Mouse (Mus musculus): Measurements from ENCODE around the gene Glg1. TPM values are rescaled to one million over a fixed set of nuclear protein-coding genes. Genes with fewer than 3 reads are reported as not detected.

The Glg1 gene
- polyA plus RNA-seq, 1 experiment = 30.0 TPM

GRCm38 (mm10) chr8:111213406-111213805 is 45.6 kb downstream of the Glg1 start:
- Histone ChIP-seq H3ac (ENCODE audit: control insufficient read depth, insufficient read length, low read depth) (no peak overlapping the region), H3K79me3 (ENCODE audit: low read depth) (peaks cover 17% of the 10 kb centered on the region), H3K4me3 (ENCODE audit: insufficient read depth, poor library complexity, severe bottlenecking) (no peak overlapping the region), H3K36me3 (ENCODE audit: control insufficient read depth, insufficient read depth) (no peaks in the 10 kb centered on the region), H3K27me3 (ENCODE audit: control insufficient read depth, insufficient read depth, insufficient read length) (no peaks in the 10 kb centered on the region), H3K79me2 (ENCODE audit: control insufficient read depth, insufficient read depth) (peaks cover 66% of the 10 kb centered on the region)
- TF ChIP-seq USF1 (IDR thresholded peaks at IDR 0.05; ENCODE audit: low read depth) = no peak
- TF ChIP-seq FOSL1 (IDR thresholded peaks at IDR 0.05; ENCODE audit: insufficient read depth, low read length, poor library complexity, severe bottlenecking) = no peak
- TF ChIP-seq MYOD1 (IDR thresholded peaks at IDR 0.05; ENCODE audit: control insufficient read depth, insufficient read length, low read depth) = no peak
- no peak for TF ChIP-seq MAX (IDR thresholded peaks at IDR 0.05)
- no peak for TF ChIP-seq CTCF (IDR thresholded peaks at IDR 0.05; ENCODE audit: control insufficient read depth, insufficient read depth, insufficient read length)
- no peak for TF ChIP-seq MYOG (IDR thresholded peaks at IDR 0.05; ENCODE audit: control insufficient read depth, extremely low read depth, insufficient read length)
- no peak for TF ChIP-seq CEBPB (IDR thresholded peaks at IDR 0.05; ENCODE audit: low read depth)

- Histone ChIP-seq H3K79me2 (ENCODE audit: control insufficient read depth, insufficient read depth) (peaks cover 72% of the 10 kb centered on the region), H3K79me3 (ENCODE audit: low read depth) (peaks cover 13% of the 10 kb centered on the region), H3K27me3 (ENCODE audit: control insufficient read depth, insufficient read depth, insufficient read length) (no peaks in the 10 kb centered on the region), H3ac (ENCODE audit: control insufficient read depth, insufficient read length, low read depth) (no peak overlapping the region), H3K4me3 (ENCODE audit: insufficient read depth, poor library complexity, severe bottlenecking) (no peak overlapping the region), H3K36me3 (ENCODE audit: control insufficient read depth, insufficient read depth) (no peaks in the 10 kb centered on the region)
- no peak for TF ChIP-seq FOSL1 (IDR thresholded peaks at IDR 0.05; ENCODE audit: insufficient read depth, low read length, poor library complexity, severe bottlenecking)
- no peak for TF ChIP-seq MYOD1 (IDR thresholded peaks at IDR 0.05; ENCODE audit: control insufficient read depth, insufficient read length, low read depth)
- no peak for TF ChIP-seq CTCF (IDR thresholded peaks at IDR 0.05; ENCODE audit: control insufficient read depth, insufficient read depth, insufficient read length)
- no peak for TF ChIP-seq USF1 (IDR thresholded peaks at IDR 0.05; ENCODE audit: low read depth)
- TF ChIP-seq CEBPB (IDR thresholded peaks at IDR 0.05; ENCODE audit: low read depth) = no peak
- no peak for TF ChIP-seq MAX (IDR thresholded peaks at IDR 0.05)
- TF ChIP-seq MYOG (IDR thresholded peaks at IDR 0.05; ENCODE audit: control insufficient read depth, extremely low read depth, insufficient read length) = no peak
Observed at GRCm38 (mm10) chr8:111211180-111211579, 47.8 kb downstream of the Glg1 start.

DNA sequence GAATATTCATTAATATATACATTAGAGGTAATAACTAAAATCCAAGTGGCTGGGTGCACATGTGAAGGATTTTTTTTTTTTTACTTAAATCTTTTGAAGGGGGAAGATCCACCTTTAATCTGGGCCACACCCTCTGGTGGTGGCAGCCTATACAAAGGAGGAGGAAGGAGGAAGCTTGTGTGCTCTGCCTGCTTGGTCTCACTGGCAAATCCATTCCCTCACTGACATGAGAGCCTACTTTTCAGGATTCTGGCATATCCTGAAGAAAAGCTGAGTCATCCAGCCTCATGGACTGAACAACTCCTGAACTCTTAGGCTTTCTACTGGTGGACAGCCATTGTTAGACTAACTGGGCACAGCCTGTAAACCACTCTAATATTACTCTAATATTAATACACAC is 49.1 kb downstream of the Glg1 start:
- no peak overlapping the region for H3ac ChIP-seq (ENCODE audit: control insufficient read depth, insufficient read length, low read depth)
- H3K27me3 ChIP-seq (ENCODE audit: control insufficient read depth, insufficient read depth, insufficient read length) = no peaks in the 10 kb centered on the region
- TF ChIP-seq MYOG (IDR thresholded peaks at IDR 0.05; ENCODE audit: control insufficient read depth, extremely low read depth, insufficient read length) (no peak), MYOD1 (IDR thresholded peaks at IDR 0.05; ENCODE audit: control insufficient read depth, insufficient read length, low read depth) (no peak), USF1 (IDR thresholded peaks at IDR 0.05; ENCODE audit: low read depth) (no peak), FOSL1 (IDR thresholded peaks at IDR 0.05; ENCODE audit: insufficient read depth, low read length, poor library complexity, severe bottlenecking) (no peak), CTCF (IDR thresholded peaks at IDR 0.05; ENCODE audit: control insufficient read depth, insufficient read depth, insufficient read length) (no peak), CEBPB (IDR thresholded peaks at IDR 0.05; ENCODE audit: low read depth) (no peak), MAX (IDR thresholded peaks at IDR 0.05) (no peak)
- no peak overlapping the region for H3K4me3 ChIP-seq (ENCODE audit: insufficient read depth, poor library complexity, severe bottlenecking)
- H3K36me3 ChIP-seq (ENCODE audit: control insufficient read depth, insufficient read depth) = no peaks in the 10 kb centered on the region
- peaks cover 14% of the 10 kb centered on the region for H3K79me3 ChIP-seq (ENCODE audit: low read depth)
- H3K79me2 ChIP-seq (ENCODE audit: control insufficient read depth, insufficient read depth) = peaks cover 65% of the 10 kb centered on the region

DNA sequence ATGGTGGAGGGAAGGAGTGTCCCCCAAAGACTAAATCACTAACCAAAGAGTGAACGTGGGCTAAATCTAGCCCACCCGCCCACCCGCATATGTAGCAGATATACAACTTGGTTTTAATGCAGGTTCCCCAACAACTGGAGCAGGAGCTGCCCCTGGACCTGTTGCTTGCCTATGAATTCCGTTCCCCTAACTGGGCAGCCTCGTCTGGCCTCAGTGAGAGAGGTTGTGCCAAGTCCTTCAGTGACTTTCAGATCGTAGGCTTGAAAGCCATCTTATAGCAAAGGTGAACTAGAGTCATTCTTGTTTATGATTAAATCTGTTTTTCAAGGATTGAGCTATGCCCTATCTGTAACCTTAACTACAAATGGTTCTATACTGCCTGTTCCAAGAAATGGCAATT is 52.7 kb downstream of the Glg1 start:
- peaks cover 20% of the 10 kb centered on the region for H3K79me3 ChIP-seq (ENCODE audit: low read depth)
- no peak for TF ChIP-seq MAX (IDR thresholded peaks at IDR 0.05)
- TF ChIP-seq FOSL1 (IDR thresholded peaks at IDR 0.05; ENCODE audit: insufficient read depth, low read length, poor library complexity, severe bottlenecking) = no peak
- TF ChIP-seq MYOD1 (IDR thresholded peaks at IDR 0.05; ENCODE audit: control insufficient read depth, insufficient read length, low read depth) = no peak
- no peak for TF ChIP-seq CEBPB (IDR thresholded peaks at IDR 0.05; ENCODE audit: low read depth)
- TF ChIP-seq USF1 (IDR thresholded peaks at IDR 0.05; ENCODE audit: low read depth) = no peak
- TF ChIP-seq CTCF (IDR thresholded peaks at IDR 0.05; ENCODE audit: control insufficient read depth, insufficient read depth, insufficient read length) = no peak
- TF ChIP-seq MYOG (IDR thresholded peaks at IDR 0.05; ENCODE audit: control insufficient read depth, extremely low read depth, insufficient read length) = no peak

GRCm38 (mm10) chr8:111205033-111205432 is 54.0 kb downstream of the Glg1 start:
- Histone ChIP-seq H3K79me3 (ENCODE audit: low read depth) (peaks cover 15% of the 10 kb centered on the region), H3K36me3 (ENCODE audit: control insufficient read depth, insufficient read depth) (no peaks in the 10 kb centered on the region), H3K4me3 (ENCODE audit: insufficient read depth, poor library complexity, severe bottlenecking) (no peak overlapping the region), H3ac (ENCODE audit: control insufficient read depth, insufficient read length, low read depth) (no peak overlapping the region), H3K79me2 (ENCODE audit: control insufficient read depth, insufficient read depth) (peaks cover 64% of the 10 kb centered on the region), H3K27me3 (ENCODE audit: control insufficient read depth, insufficient read depth, insufficient read length) (no peaks in the 10 kb centered on the region)
- TF ChIP-seq USF1 (IDR thresholded peaks at IDR 0.05; ENCODE audit: low read depth) (no peak), FOSL1 (IDR thresholded peaks at IDR 0.05; ENCODE audit: insufficient read depth, low read length, poor library complexity, severe bottlenecking) (no peak), MYOG (IDR thresholded peaks at IDR 0.05; ENCODE audit: control insufficient read depth, extremely low read depth, insufficient read length) (no peak), CTCF (IDR thresholded peaks at IDR 0.05; ENCODE audit: control insufficient read depth, insufficient read depth, insufficient read length) (no peak), MAX (IDR thresholded peaks at IDR 0.05) (no peak), CEBPB (IDR thresholded peaks at IDR 0.05; ENCODE audit: low read depth) (no peak), MYOD1 (IDR thresholded peaks at IDR 0.05; ENCODE audit: control insufficient read depth, insufficient read length, low read depth) (no peak)

More for the DNA sequence above, 52.7 kb downstream of the Glg1 start:
- no peak overlapping the region for H3ac ChIP-seq (ENCODE audit: control insufficient read depth, insufficient read length, low read depth)
- H3K79me2 ChIP-seq (ENCODE audit: control insufficient read depth, insufficient read depth) = peaks cover 74% of the 10 kb centered on the region
- H3K4me3 ChIP-seq (ENCODE audit: insufficient read depth, poor library complexity, severe bottlenecking) = no peak overlapping the region
- no peaks in the 10 kb centered on the region for H3K36me3 ChIP-seq (ENCODE audit: control insufficient read depth, insufficient read depth)
- H3K27me3 ChIP-seq (ENCODE audit: control insufficient read depth, insufficient read depth, insufficient read length) = no peaks in the 10 kb centered on the region

GRCm38 (mm10) chr8:111203341-111203740 is 55.7 kb downstream of the Glg1 start:
- H3K27me3 ChIP-seq (ENCODE audit: control insufficient read depth, insufficient read depth, insufficient read length) = no peaks in the 10 kb centered on the region
- peaks cover 12% of the 10 kb centered on the region for H3K79me3 ChIP-seq (ENCODE audit: low read depth)
- peaks cover 47% of the 10 kb centered on the region for H3K79me2 ChIP-seq (ENCODE audit: control insufficient read depth, insufficient read depth)
- no peak overlapping the region for H3K4me3 ChIP-seq (ENCODE audit: insufficient read depth, poor library complexity, severe bottlenecking)
- TF ChIP-seq FOSL1 (IDR thresholded peaks at IDR 0.05; ENCODE audit: insufficient read depth, low read length, poor library complexity, severe bottlenecking) (no peak), CEBPB (IDR thresholded peaks at IDR 0.05; ENCODE audit: low read depth) (no peak), CTCF (IDR thresholded peaks at IDR 0.05; ENCODE audit: control insufficient read depth, insufficient read depth, insufficient read length) (no peak), USF1 (IDR thresholded peaks at IDR 0.05; ENCODE audit: low read depth) (no peak), MAX (IDR thresholded peaks at IDR 0.05) (no peak), MYOG (IDR thresholded peaks at IDR 0.05; ENCODE audit: control insufficient read depth, extremely low read depth, insufficient read length) (no peak), MYOD1 (IDR thresholded peaks at IDR 0.05; ENCODE audit: control insufficient read depth, insufficient read length, low read depth) (no peak)
- no peaks in the 10 kb centered on the region for H3K36me3 ChIP-seq (ENCODE audit: control insufficient read depth, insufficient read depth)
- no peak overlapping the region for H3ac ChIP-seq (ENCODE audit: control insufficient read depth, insufficient read length, low read depth)

Measured in C2C12 (cell line).